Mouse (Mus musculus) embryonic facial prominence, embryonic 10.5 days (tissue): Measurements from ENCODE around the gene Ankrd36. TPM values are rescaled to one million over a fixed set of nuclear protein-coding genes. Genes with fewer than 3 reads are reported as not detected.

Experiments used
- DNase-seq: peaks from one replicate; pipeline ENCODE4 v3.0.0-alpha.2; 2017; ENCODE audit warnings: low spot score
- H3K27ac ChIP-seq: fragments of 300-500 bp; sonication (generic); replicated peaks from 2 replicates; pipeline ENCODE4 v1.5.1; 2016; ENCODE audit warnings: mild to moderate bottlenecking
- H3K27me3 ChIP-seq: fragments of 300-500 bp; sonication (generic); replicated peaks from 2 replicates; pipeline ENCODE4 v1.6.1; 2016; ENCODE audit warnings: low read depth, mild to moderate bottlenecking; ENCODE audit not compliant: poor library complexity, severe bottlenecking
- H3K36me3 ChIP-seq: fragments of 300-500 bp; sonication (generic); replicated peaks from 2 replicates; pipeline ENCODE4 v1.6.1; 2016; ENCODE audit warnings: mild to moderate bottlenecking, moderate library complexity
- H3K4me1 ChIP-seq: fragments of 300-500 bp; sonication (generic); 2 replicates; pipeline ENCODE4 v1.6.1; 2016
- H3K4me3 ChIP-seq: fragments of 300-500 bp; sonication (generic); 2 replicates; pipeline ENCODE4 v1.5.1; 2016; ENCODE audit warnings: mild to moderate bottlenecking, moderate library complexity
- H3K9me3 ChIP-seq: fragments of 300-500 bp; sonication (generic); 2 replicates; pipeline ENCODE4 v1.6.1; 2016; ENCODE audit warnings: mild to moderate bottlenecking
- WGBS: fragments of 180-500 bp; shearing (Covaris S2); methylation state at CpG from one replicate; pipeline ENCODE4 v1.1.7; 2016; 5-methylcytosine and 5-hydroxymethylcytosine counted together
- polyA plus RNA-seq: library from polyadenylated mRNA; unstranded; fragments of >200 nt; fragmentation: Nextera tagmentation; extraction: Ambion mirVana; gene quantifications from 2 replicates; pipeline ENCODE4 v1.2.1, GENCODE M21; 2016

Gene Ankrd36
- polyA plus RNA-seq, 1 experiment from 2014 or later, result not detected

- 82% methylated on average over 3 of the region's 3 CpGs for WGBS
- Histone ChIP-seq H3K4me1 (peaks cover 31% of the 10 kb centered on the region), H3K4me3 (no peak overlapping the region), H3K9me3 (no peaks in the 10 kb centered on the region), H3K36me3 (no peaks in the 10 kb centered on the region), H3K27me3 (no peaks in the 10 kb centered on the region), H3K27ac (no peak overlapping the region)
- DNase-seq, result no peak
Observed at GRCm38 (mm10) chr11:5560273-5560672, 9.2 kb upstream of the Ankrd36 start.

- H3K4me1 ChIP-seq, result peaks cover 31% of the 10 kb centered on the region
- no peak overlapping the region for H3K4me3 ChIP-seq
- H3K9me3 ChIP-seq, result no peaks in the 10 kb centered on the region
- no peaks in the 10 kb centered on the region for H3K27me3 ChIP-seq
- H3K27ac ChIP-seq, result peak overlapping the region; percentile 51
- WGBS, result 25% methylated on average over 9 of the region's 9 CpGs
- no peaks in the 10 kb centered on the region for H3K36me3 ChIP-seq
- DNase-seq, result no peak
Observed at GRCm38 (mm10) chr11:5562625-5563268, 6.7 kb upstream of the Ankrd36 start.

- Histone ChIP-seq H3K36me3 (no peaks in the 10 kb centered on the region), H3K4me1 (peaks cover 31% of the 10 kb centered on the region), H3K4me3 (no peak overlapping the region), H3K27me3 (no peaks in the 10 kb centered on the region), H3K9me3 (no peaks in the 10 kb centered on the region), H3K27ac (no peak overlapping the region)
- WGBS, result 65% methylated on average over 6 of the region's 6 CpGs
- no peak for DNase-seq
Observed at GRCm38 (mm10) chr11:5563898-5564297, 5.6 kb upstream of the Ankrd36 start.

- WGBS, result 90% methylated on average over 3 of the region's 3 CpGs
- Histone ChIP-seq H3K36me3 (no peaks in the 10 kb centered on the region), H3K4me3 (no peak overlapping the region), H3K4me1 (peaks cover 21% of the 10 kb centered on the region), H3K27me3 (no peaks in the 10 kb centered on the region), H3K27ac (no peak overlapping the region), H3K9me3 (no peaks in the 10 kb centered on the region)
- no peak for DNase-seq
Observed at GRCm38 (mm10) chr11:5565596-5565995, 3.9 kb upstream of the Ankrd36 start.

GRCm38 (mm10) chr11:5566506-5566905 is 3.0 kb upstream of the Ankrd36 start:
- Histone ChIP-seq H3K27ac (no peak overlapping the region), H3K4me1 (peaks cover 17% of the 10 kb centered on the region), H3K9me3 (no peaks in the 10 kb centered on the region), H3K4me3 (no peak overlapping the region), H3K36me3 (no peaks in the 10 kb centered on the region), H3K27me3 (no peaks in the 10 kb centered on the region)
- DNase-seq, result no peak
- WGBS, result 74% methylated on average over 2 of the region's 2 CpGs

GRCm38 (mm10) chr11:5567654-5568053 is 1.8 kb upstream of the Ankrd36 start:
- no peaks in the 10 kb centered on the region for H3K27me3 ChIP-seq
- no peaks in the 10 kb centered on the region for H3K36me3 ChIP-seq
- DNase-seq, result no peak
- no peaks in the 10 kb centered on the region for H3K9me3 ChIP-seq
- peaks cover 11% of the 10 kb centered on the region for H3K4me1 ChIP-seq
- WGBS, result 96% methylated on average over 6 of the region's 6 CpGs
- H3K27ac ChIP-seq, result no peak overlapping the region
- H3K4me3 ChIP-seq, result no peak overlapping the region

- WGBS, result 91% methylated on average over 5 of the region's 5 CpGs
- no peaks in the 10 kb centered on the region for H3K27me3 ChIP-seq
- no peaks in the 10 kb centered on the region for H3K9me3 ChIP-seq
- H3K4me3 ChIP-seq, result no peak overlapping the region
- no peak for DNase-seq
- H3K27ac ChIP-seq, result no peak overlapping the region
- H3K4me1 ChIP-seq, result peaks cover 7% of the 10 kb centered on the region
- H3K36me3 ChIP-seq, result no peaks in the 10 kb centered on the region
Observed at GRCm38 (mm10) chr11:5568082-5568481, 1.4 kb upstream of the Ankrd36 start.

GRCm38 (mm10) chr11:5571856-5572255 is 2.4 kb downstream of the Ankrd36 start:
- Histone ChIP-seq H3K4me3 (no peak overlapping the region), H3K36me3 (no peaks in the 10 kb centered on the region), H3K27me3 (no peaks in the 10 kb centered on the region), H3K27ac (no peak overlapping the region), H3K9me3 (no peaks in the 10 kb centered on the region), H3K4me1 (0 out of 2 replicates have a peak, but pooled peaks cover 1% of the 10 kb centered on the region)
- 94% methylated on average over 4 of the region's 4 CpGs for WGBS
- DNase-seq, result no peak

- Histone ChIP-seq H3K4me1 (peaks cover 12% of the 10 kb centered on the region), H3K27ac (no peak overlapping the region)
- WGBS, result 81% methylated on average over 2 of the region's 2 CpGs
Observed at GRCm38 (mm10) chr11:5573821-5574220, 4.3 kb downstream of the Ankrd36 start.

GRCm38 (mm10) chr11:5575046-5575445 is 5.6 kb downstream of the Ankrd36 start:
- DNase-seq, result no peak
- H3K9me3 ChIP-seq, result no peaks in the 10 kb centered on the region
- H3K27ac ChIP-seq, result no peak overlapping the region
- no peaks in the 10 kb centered on the region for H3K36me3 ChIP-seq
- no peak overlapping the region for H3K4me3 ChIP-seq
- WGBS, result 72% methylated on average over 6 of the region's 6 CpGs
- H3K4me1 ChIP-seq, result peaks cover 12% of the 10 kb centered on the region
- no peaks in the 10 kb centered on the region for H3K27me3 ChIP-seq

More at GRCm38 (mm10) chr11:5573821-5574220, 4.3 kb downstream of the Ankrd36 start:
- Histone ChIP-seq H3K27me3 (no peaks in the 10 kb centered on the region), H3K4me3 (no peak overlapping the region), H3K9me3 (no peaks in the 10 kb centered on the region), H3K36me3 (no peaks in the 10 kb centered on the region)
- DNase-seq, result no peak

- H3K9me3 ChIP-seq, result no peaks in the 10 kb centered on the region
- no peak for DNase-seq
- 86% methylated on average over 6 of the region's 6 CpGs for WGBS
- no peak overlapping the region for H3K4me3 ChIP-seq
- H3K4me1 ChIP-seq, result no peaks in the 10 kb centered on the region
- H3K27me3 ChIP-seq, result no peaks in the 10 kb centered on the region
- H3K36me3 ChIP-seq, result no peaks in the 10 kb centered on the region
- H3K27ac ChIP-seq, result no peak overlapping the region
Observed at GRCm38 (mm10) chr11:5592336-5592735, 22.9 kb downstream of the Ankrd36 start.

GRCm38 (mm10) chr11:5595381-5595791 is 25.9 kb downstream of the Ankrd36 start:
- Histone ChIP-seq H3K27ac (no peak overlapping the region), H3K27me3 (no peaks in the 10 kb centered on the region), H3K9me3 (no peaks in the 10 kb centered on the region), H3K36me3 (no peaks in the 10 kb centered on the region), H3K4me1 (no peaks in the 10 kb centered on the region), H3K4me3 (no peak overlapping the region)
- WGBS, result 91% methylated on average over 4 of the region's 4 CpGs
- no peak for DNase-seq

GRCm38 (mm10) chr11:5595792-5596191 is 26.3 kb downstream of the Ankrd36 start:
- no peaks in the 10 kb centered on the region for H3K9me3 ChIP-seq
- no peak for DNase-seq
- H3K4me1 ChIP-seq, result no peaks in the 10 kb centered on the region
- H3K4me3 ChIP-seq, result no peak overlapping the region
- no peaks in the 10 kb centered on the region for H3K36me3 ChIP-seq
- no peaks in the 10 kb centered on the region for H3K27me3 ChIP-seq
- 87% methylated on average over 5 of the region's 5 CpGs for WGBS
- H3K27ac ChIP-seq, result no peak overlapping the region
